Mouse (Mus musculus): ENCODE data around the gene Spata46. TPM values are rescaled to one million over a fixed set of nuclear protein-coding genes. Genes with fewer than 3 reads are reported as not detected.

The Spata46 gene
- polyA plus RNA-seq, 1 experiment from 2014 or later = 0.61 TPM

DNA sequence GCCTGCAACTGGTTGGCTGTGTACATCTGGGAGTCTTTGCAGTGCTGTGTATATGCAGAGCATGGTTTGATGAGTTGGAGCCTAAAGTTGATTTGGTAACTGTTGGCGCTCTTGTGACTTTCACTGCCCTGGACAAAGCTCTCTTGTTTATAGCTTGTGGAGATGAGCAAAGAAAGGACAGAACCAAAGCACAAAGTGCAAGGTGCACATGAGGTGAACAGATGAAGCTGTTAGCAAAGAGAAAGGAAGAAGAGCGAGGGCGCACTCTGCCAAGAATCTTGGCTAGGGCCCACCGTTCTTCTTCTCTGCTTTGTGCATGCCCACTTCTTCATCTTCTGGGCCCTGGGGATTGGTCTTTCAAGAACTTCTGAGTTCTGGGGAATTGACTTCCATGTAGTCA lies 35.3 kb downstream of the Spata46 start:
- Histone ChIP-seq H3K4me3 (replicated peaks) (no peak overlapping the region), H3K27ac (replicated peaks) (no peak overlapping the region), H3K27me3 (replicated peaks) (no peaks in the 10 kb centered on the region), H3K9ac (replicated peaks) (no peak overlapping the region), H3K9me3 (replicated peaks) (no peaks in the 10 kb centered on the region), H3K36me3 (no peaks in the 10 kb centered on the region), H3K4me2 (no peak overlapping the region), H3K4me1 (no peaks in the 10 kb centered on the region)
- 98% methylated on average over 4 of the region's 4 CpGs for WGBS
- no peak for ATAC-seq (ENCODE audit: low FRiP score)

DNA sequence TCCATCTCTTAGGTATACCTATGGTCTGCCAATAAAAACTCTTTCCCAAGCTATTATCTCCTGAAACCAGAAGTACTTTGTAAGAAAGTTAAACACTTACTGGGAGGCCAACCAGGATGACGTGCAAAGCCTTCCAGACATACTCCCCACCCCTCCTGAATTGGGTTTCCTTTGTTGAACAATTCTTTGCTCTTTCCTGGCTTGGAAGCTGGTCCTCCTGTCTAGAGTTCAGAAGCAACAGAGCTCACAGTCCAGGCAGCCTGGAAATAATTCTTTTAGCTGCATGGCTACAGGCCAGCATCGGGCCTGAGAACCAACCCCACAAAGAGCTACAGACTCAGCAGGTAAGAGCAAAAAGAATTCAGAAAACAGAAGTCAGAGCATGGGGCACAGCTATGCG lies 37.7 kb downstream of the Spata46 start:
- ATAC-seq (ENCODE audit: low FRiP score) = no peak
- Histone ChIP-seq H3K4me1 (no peaks in the 10 kb centered on the region), H3K36me3 (no peaks in the 10 kb centered on the region), H3K27ac (replicated peaks) (no peak overlapping the region), H3K4me3 (replicated peaks) (no peak overlapping the region), H3K27me3 (replicated peaks) (no peaks in the 10 kb centered on the region), H3K9ac (replicated peaks) (no peak overlapping the region), H3K9me3 (replicated peaks) (no peaks in the 10 kb centered on the region), H3K4me2 (no peak overlapping the region)
- 79% methylated on average over 3 of the region's 3 CpGs for WGBS

GRCm38 (mm10) chr1:170351080-170351479 lies 42.5 kb downstream of the Spata46 start:
- Histone ChIP-seq H3K36me3 (no peaks in the 10 kb centered on the region), H3K27ac (replicated peaks) (no peak overlapping the region), H3K27me3 (replicated peaks) (no peaks in the 10 kb centered on the region), H3K9ac (replicated peaks) (no peak overlapping the region), H3K9me3 (replicated peaks) (no peaks in the 10 kb centered on the region), H3K4me2 (no peak overlapping the region), H3K4me3 (replicated peaks) (no peak overlapping the region), H3K4me1 (no peaks in the 10 kb centered on the region)
- no peak for ATAC-seq (ENCODE audit: low FRiP score)

- H3K36me3 ChIP-seq = no peaks in the 10 kb centered on the region
- H3K27me3 ChIP-seq (replicated peaks) = no peaks in the 10 kb centered on the region
- 73% methylated on average over 3 of the region's 3 CpGs for WGBS
- H3K4me2 ChIP-seq = no peak overlapping the region
- H3K9me3 ChIP-seq (replicated peaks) = no peaks in the 10 kb centered on the region
- H3K4me1 ChIP-seq = no peaks in the 10 kb centered on the region
- no peak for ATAC-seq (ENCODE audit: low FRiP score)
- H3K27ac ChIP-seq (replicated peaks) = no peak overlapping the region
- H3K9ac ChIP-seq (replicated peaks) = no peak overlapping the region
- H3K4me3 ChIP-seq (replicated peaks) = no peak overlapping the region
Observed at GRCm38 (mm10) chr1:170353335-170353734, 44.7 kb downstream of the Spata46 start.

- Histone ChIP-seq H3K9ac (replicated peaks) (no peak overlapping the region), H3K36me3 (no peaks in the 10 kb centered on the region), H3K9me3 (replicated peaks) (no peaks in the 10 kb centered on the region), H3K4me1 (no peaks in the 10 kb centered on the region), H3K27ac (replicated peaks) (no peak overlapping the region), H3K4me2 (no peak overlapping the region), H3K4me3 (replicated peaks) (no peak overlapping the region), H3K27me3 (replicated peaks) (no peaks in the 10 kb centered on the region)
- 77% methylated on average over 10 of the region's 10 CpGs for WGBS
- no peak for ATAC-seq (ENCODE audit: low FRiP score)
Observed at GRCm38 (mm10) chr1:170360183-170360915, 51.7 kb downstream of the Spata46 start.

Other genes with a start within 250 kb of the Spata46 start
- gene Ddr2, start 198.0 kb upstream of the Spata46 start, polyA plus RNA-seq (2015; fragmentation: Nextera tagmentation; extraction: Ambion mirVana) = 8.4 and 10.6 TPM in 2 replicates
- 64.4 and 65.5 TPM in 2 replicates for gene Uap1, start 133.8 kb upstream of the Spata46 start, polyA plus RNA-seq (2015; fragmentation: Nextera tagmentation; extraction: Ambion mirVana)
- 8.1 and 8.3 TPM in 2 replicates for gene Uhmk1, start 93.4 kb upstream of the Spata46 start, polyA plus RNA-seq (2015; fragmentation: Nextera tagmentation; extraction: Ambion mirVana)
- gene Sh2d1b2, start 76.1 kb upstream of the Spata46 start, polyA plus RNA-seq (2015; fragmentation: Nextera tagmentation; extraction: Ambion mirVana) = not detected in 2 replicates
- gene Sh2d1b1, start 31.5 kb upstream of the Spata46 start, polyA plus RNA-seq (2015; fragmentation: Nextera tagmentation; extraction: Ambion mirVana) = 0.06 TPM in 1 of 2 replicates, not detected in the other
- 1.8 and 2.1 TPM in 2 replicates for gene Gm7694, start 2.5 kb upstream of the Spata46 start, polyA plus RNA-seq (2015; fragmentation: Nextera tagmentation; extraction: Ambion mirVana)